Mouse (Mus musculus) retina, postnatal 7 days (tissue): ENCODE data around the gene Trmt10b.

Experiments used
- DNase-seq: peaks from one replicate; pipeline ENCODE4 v3.0.0-alpha.2; 2012; ENCODE audit warnings: low read depth, low spot score

Trmt10b gene

DNA sequence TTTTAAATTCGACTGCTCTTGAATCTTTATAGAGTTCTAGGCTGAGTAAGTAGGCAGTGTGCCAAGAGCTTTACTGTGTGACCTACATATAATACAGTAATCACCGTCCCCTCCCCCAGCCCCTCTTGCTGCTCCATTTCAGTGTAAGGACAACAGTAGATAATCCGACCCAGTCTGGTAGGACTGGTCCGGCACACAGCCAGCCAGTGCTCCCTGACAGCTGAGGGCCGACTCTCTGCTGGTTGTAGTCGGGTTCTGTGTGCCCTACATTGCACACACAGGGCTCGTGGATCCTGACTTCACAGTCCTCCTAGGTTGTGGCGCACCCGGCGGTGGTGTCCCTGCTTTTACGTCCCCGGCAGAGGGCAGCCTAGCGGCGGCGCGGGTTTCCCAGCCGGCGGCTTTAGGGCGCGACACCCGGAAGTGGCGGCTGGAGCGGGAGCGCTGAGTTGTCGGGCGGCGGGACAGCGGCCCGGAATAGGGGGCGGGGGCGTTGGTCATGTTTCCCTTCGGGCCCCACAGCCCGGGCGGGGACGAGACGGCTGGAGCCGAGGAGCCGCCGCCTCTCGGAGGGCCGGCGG, 44.8 kb downstream of the Trmt10b start, which contains the start of gene Dcaf10:
TSS of gene Dcaf10 (plus strand) at position 433 of the 581 bp plus-strand sequence.
- peak; percentile 90 for DNase-seq

DNA sequence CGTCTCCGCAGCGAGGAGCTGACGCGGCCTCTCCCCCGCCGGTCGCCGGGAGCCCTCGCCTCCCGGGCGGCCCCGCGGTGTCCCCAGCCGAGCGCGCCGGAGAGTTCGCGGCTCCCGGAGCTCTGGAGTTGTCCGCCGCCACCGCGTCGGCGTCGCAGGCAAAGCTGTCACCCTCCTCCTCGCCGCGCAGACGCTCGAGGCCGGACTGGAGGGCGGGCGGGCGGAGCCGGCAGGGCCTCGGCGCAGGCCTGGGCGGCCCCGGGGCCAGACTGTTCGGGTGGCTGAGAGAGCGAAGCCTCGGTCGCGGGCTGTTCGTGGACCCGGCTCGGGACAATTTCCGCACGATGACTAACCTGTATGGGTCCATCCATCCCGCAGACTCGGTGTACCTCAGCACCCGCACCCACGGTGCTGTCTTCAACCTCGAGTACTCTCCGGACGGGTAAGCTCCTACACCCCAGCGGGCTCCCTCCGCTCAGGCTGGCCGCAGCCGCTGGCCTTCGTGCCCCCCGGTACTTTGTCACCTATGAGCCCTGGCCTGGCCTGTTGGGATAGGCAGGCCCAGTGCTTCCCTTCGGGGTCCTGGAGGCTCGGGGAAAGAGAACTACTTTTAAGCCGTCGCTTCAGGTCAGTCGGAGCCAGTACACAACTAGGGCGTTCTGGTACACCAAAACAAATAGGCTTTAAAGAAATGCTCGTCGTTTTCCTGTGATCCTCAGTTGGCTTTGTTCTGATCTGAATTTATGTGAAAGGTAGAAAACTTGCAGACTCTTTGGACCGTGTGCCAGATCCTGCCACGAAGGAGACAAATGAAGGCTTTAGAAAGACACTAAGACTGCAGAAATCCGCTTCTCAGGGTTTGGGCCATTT, 45.6 kb downstream of the Trmt10b start, which contains the start of gene Exosc3:
TSS of gene Exosc3 (minus strand) at position 447 of the 870 bp plus-strand sequence.
- peak; percentile 14 for DNase-seq

DNA sequence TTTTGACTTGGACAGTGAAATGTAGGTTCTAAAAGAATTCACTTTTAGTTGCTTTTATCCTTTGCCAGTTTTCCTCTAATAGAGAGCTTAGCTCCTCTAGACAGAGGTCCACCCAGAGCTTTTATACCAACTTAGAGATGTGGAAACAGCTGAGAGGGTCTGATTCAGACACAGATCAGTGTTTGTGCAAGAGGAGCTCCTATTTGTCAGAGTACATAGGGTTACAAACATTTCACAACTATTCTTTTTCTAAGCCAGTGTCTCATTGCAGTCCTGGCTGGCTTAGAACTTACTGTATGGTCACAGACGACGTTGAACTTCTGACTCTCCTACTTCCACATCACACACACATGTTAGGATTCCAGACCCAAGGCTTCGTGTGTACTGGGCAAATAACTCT, 59.7 kb downstream of the Trmt10b start:
- DNase-seq: no peak
